Mouse (Mus musculus) cerebellum, postnatal 36 days (tissue): Measurements from ENCODE around the gene Natd1.
"Not testable (repeated sequence)": the region's sequence is repeated elsewhere in the genome, so short reads cannot be mapped to it uniquely, and the experiment has no call there.

Source experiments
- DNase-seq, 2 experiments: peaks; one replicate each; pipeline ENCODE4 v3.0.0; 2021 to 2022; ENCODE audit warnings: mixed read lengths in 2 of 2

The Natd1 gene

GRCm38 (mm10) chr11:60886986-60887385, 27.6 kb downstream of the Natd1 start:
- DNase-seq, result not testable (repeated sequence)

- no peak for DNase-seq
Measured at GRCm38 (mm10) chr11:60882386-60882785, 32.2 kb downstream of the Natd1 start.

- no peak for DNase-seq
Measured at GRCm38 (mm10) chr11:60880559-60880958, 34.0 kb downstream of the Natd1 start.

GRCm38 (mm10) chr11:60879423-60879822, 35.1 kb downstream of the Natd1 start:
- DNase-seq, result peak; percentile 41 to 52

- DNase-seq, result peak; percentile 91 to 92
Measured at GRCm38 (mm10) chr11:60878675-60879294, 35.8 kb downstream of the Natd1 start, which contains the start of gene Tmem11. TSS of gene Tmem11 (minus strand) at chr11:60879272.

GRCm38 (mm10) chr11:60878056-60878612, 36.4 kb downstream of the Natd1 start:
- peak; percentile 52 to 55 for DNase-seq

- DNase-seq, result no peak
Measured at GRCm38 (mm10) chr11:60873101-60873500, 41.4 kb downstream of the Natd1 start.

- no peak for DNase-seq
Measured at GRCm38 (mm10) chr11:60871409-60871808, 43.1 kb downstream of the Natd1 start.

- not testable (repeated sequence) for DNase-seq
Measured at GRCm38 (mm10) chr11:60869471-60869870, 45.1 kb downstream of the Natd1 start.

- DNase-seq, result no peak
Measured at GRCm38 (mm10) chr11:60867904-60868303, 46.6 kb downstream of the Natd1 start.

- DNase-seq, result peak; percentile 21 to 28
Measured at GRCm38 (mm10) chr11:60867456-60867855, 47.1 kb downstream of the Natd1 start.

GRCm38 (mm10) chr11:60866021-60866420, 48.5 kb downstream of the Natd1 start:
- no peak for DNase-seq

GRCm38 (mm10) chr11:60864916-60865315, 49.6 kb downstream of the Natd1 start:
- DNase-seq, result no peak

- DNase-seq, result peak; percentile 31 to 36
Measured at GRCm38 (mm10) chr11:60864166-60864565, 50.4 kb downstream of the Natd1 start.

- peak in 1 of 2 experiments; percentile 16 for DNase-seq
Measured at GRCm38 (mm10) chr11:60863196-60863595, 51.4 kb downstream of the Natd1 start.

GRCm38 (mm10) chr11:60861993-60862392, 52.6 kb downstream of the Natd1 start:
- no peak for DNase-seq

GRCm38 (mm10) chr11:60856587-60856986, 58.0 kb downstream of the Natd1 start:
- DNase-seq, result no peak
